Mouse (Mus musculus) liver, embryonic 15.5 days (tissue): ENCODE measurements at regions not wholly inside any gene's neighbourhood (a gene's known extent, or its start where the extent isn't known, plus 50 kb on each side); places are given as distances from the start of the nearest gene placed in this dataset.

Experiments
- ATAC-seq: fragments of 200-750 bp; cut with Nextera tagmentation; 2 replicates; pipeline ENCODE4 v1.8.0; 2017; ENCODE audit warnings: moderate number of reproducible peaks, mild to moderate bottlenecking, moderate library complexity; ENCODE audit not compliant: insufficient read depth
- H3K27ac ChIP-seq: fragments of 300-500 bp; sonication (generic); replicated peaks from 2 replicates; pipeline ENCODE4 v1.5.1; 2015; ENCODE audit warnings: mild to moderate bottlenecking, inconsistent platforms
- H3K27me3 ChIP-seq: fragments of 300-500 bp; sonication (generic); 2 replicates; pipeline ENCODE4 v1.6.1; 2015; ENCODE audit warnings: mild to moderate bottlenecking, inconsistent platforms
- H3K36me3 ChIP-seq: fragments of 300-500 bp; sonication (generic); replicated peaks from 2 replicates; pipeline ENCODE4 v1.6.1; 2015; ENCODE audit warnings: moderate library complexity, mild to moderate bottlenecking, inconsistent platforms
- H3K4me1 ChIP-seq: fragments of 300-500 bp; sonication (generic); replicated peaks from 2 replicates; pipeline ENCODE4 v1.6.1; 2015; ENCODE audit warnings: inconsistent platforms
- H3K4me2 ChIP-seq: fragments of 300-500 bp; sonication (generic); 2 replicates; pipeline ENCODE4 v1.6.1; 2015; ENCODE audit warnings: moderate library complexity, mild to moderate bottlenecking, inconsistent platforms
- H3K4me3 ChIP-seq: fragments of 300-500 bp; sonication (generic); replicated peaks from 2 replicates; pipeline ENCODE4 v1.5.1; 2015; ENCODE audit warnings: mild to moderate bottlenecking, inconsistent platforms
- H3K9ac ChIP-seq: fragments of 300-500 bp; sonication (generic); 2 replicates; pipeline ENCODE4 v1.6.1; 2015; ENCODE audit warnings: moderate library complexity, mild to moderate bottlenecking, inconsistent platforms
- H3K9me3 ChIP-seq: fragments of 300-500 bp; sonication (generic); replicated peaks from 2 replicates; pipeline ENCODE4 v1.6.1; 2016; ENCODE audit warnings: inconsistent platforms
- WGBS: fragments of 180-500 bp; shearing (Covaris S2); methylation state at CpG from one replicate; pipeline ENCODE4 v1.1.7; 2015; ENCODE audit warnings: mixed read lengths; ENCODE audit not compliant: insufficient replicate concordance; 5-methylcytosine and 5-hydroxymethylcytosine counted together

- Histone ChIP-seq H3K27ac (no peak overlapping the region), H3K27me3 (no peaks in the 10 kb centered on the region), H3K9ac (no peak overlapping the region), H3K4me1 (no peaks in the 10 kb centered on the region), H3K9me3 (no peaks in the 10 kb centered on the region), H3K36me3 (no peaks in the 10 kb centered on the region), H3K4me2 (no peak overlapping the region), H3K4me3 (no peak overlapping the region)
- ATAC-seq, result no peak
- 58% methylated on average over 7 of the region's 7 CpGs for WGBS
These were observed 61.8 kb upstream of the Gli2 start for GRCm38 (mm10) chr1:119115106-119115674.

GRCm38 (mm10) chr1:119108578-119108977 lies 55.2 kb upstream of the Gli2 start:
- ATAC-seq, result no peak
- Histone ChIP-seq H3K4me2 (no peak overlapping the region), H3K27me3 (no peaks in the 10 kb centered on the region), H3K4me1 (no peaks in the 10 kb centered on the region), H3K27ac (no peak overlapping the region), H3K9me3 (no peaks in the 10 kb centered on the region), H3K36me3 (no peaks in the 10 kb centered on the region), H3K4me3 (no peak overlapping the region), H3K9ac (no peak overlapping the region)
- 64% methylated on average over 9 of the region's 9 CpGs for WGBS

- Histone ChIP-seq H3K27ac (no peak overlapping the region), H3K4me2 (no peak overlapping the region), H3K9me3 (no peaks in the 10 kb centered on the region), H3K36me3 (no peaks in the 10 kb centered on the region), H3K4me3 (no peak overlapping the region), H3K9ac (no peak overlapping the region), H3K4me1 (no peaks in the 10 kb centered on the region), H3K27me3 (no peaks in the 10 kb centered on the region)
- 60% methylated on average over 18 of the region's 18 CpGs for WGBS
- no peak for ATAC-seq
These were observed 53.0 kb upstream of the Gli2 start for GRCm38 (mm10) chr1:119106246-119106975.
